Mouse (Mus musculus) midbrain, embryonic 16.5 days (tissue): ENCODE measurements around the gene Calhm2. TPM values are rescaled to one million over a fixed set of nuclear protein-coding genes. Genes with fewer than 3 reads are reported as not detected.
A peak's percentile ranks its signal among the peaks of the same experiment; 100 is the strongest.

Source experiments
- ATAC-seq: fragments of 200-750 bp; cut with Nextera tagmentation; 2 replicates; pipeline ENCODE4 v1.8.0; 2017; ENCODE audit warnings: moderate TSS enrichment
- H3K27ac ChIP-seq: fragments of 300-500 bp; sonication (generic); 2 replicates; pipeline ENCODE4 v1.5.1; 2014; ENCODE audit warnings: mild to moderate bottlenecking, low read length, mixed read lengths
- H3K27me3 ChIP-seq: fragments of 300-500 bp; sonication (generic); 2 replicates; pipeline ENCODE4 v1.6.1; 2014; ENCODE audit warnings: low read depth, low read length, mixed read lengths; ENCODE audit not compliant: control insufficient read depth, insufficient read depth
- H3K36me3 ChIP-seq: fragments of 300-500 bp; sonication (generic); 2 replicates; pipeline ENCODE4 v1.6.1; 2014; ENCODE audit warnings: mild to moderate bottlenecking, low read length, moderate library complexity, mixed read lengths; ENCODE audit not compliant: control insufficient read depth, insufficient read depth
- H3K4me1 ChIP-seq: fragments of 300-500 bp; sonication (generic); 2 replicates; pipeline ENCODE4 v1.6.1; 2014; ENCODE audit warnings: mild to moderate bottlenecking, low read length, mixed read lengths; ENCODE audit not compliant: control insufficient read depth, insufficient read depth
- H3K4me2 ChIP-seq: fragments of 300-500 bp; sonication (generic); 2 replicates; pipeline ENCODE4 v1.6.1; 2014; ENCODE audit warnings: mild to moderate bottlenecking, low read length, mixed read lengths
- H3K4me3 ChIP-seq: fragments of 300-500 bp; sonication (generic); 2 replicates; pipeline ENCODE4 v1.5.1; 2014; ENCODE audit warnings: low read depth, mild to moderate bottlenecking, low read length, moderate library complexity, mixed read lengths
- H3K9ac ChIP-seq: fragments of 300-500 bp; sonication (generic); 2 replicates; pipeline ENCODE4 v1.6.1; 2014; ENCODE audit warnings: low read depth, low read length, mixed read lengths
- H3K9me3 ChIP-seq: fragments of 300-500 bp; sonication (generic); replicated peaks from 2 replicates; pipeline ENCODE4 v1.6.1; 2014; ENCODE audit warnings: mild to moderate bottlenecking, low read length, mixed read lengths; ENCODE audit not compliant: control insufficient read depth, poor library complexity, severe bottlenecking
- whole genome bisulfite sequencing: fragments of 180-500 bp; shearing (Covaris S2); extraction: QIAGEN DNeasy Blood & Tissue Kit; methylation state at CpG from one replicate; pipeline ENCODE4 v1.1.7; 2014; 5-methylcytosine and 5-hydroxymethylcytosine counted together
- polyA plus RNA-seq: library from polyadenylated mRNA; unstranded; fragments of >200 nt; fragmentation: Nextera tagmentation; extraction: Ambion mirVana; gene quantifications from 2 replicates; pipeline ENCODE4 v1.2.1, GENCODE M21; 2015

Calhm2 gene
- polyA plus RNA-seq = 0.89 and 1.1 TPM in 2 replicates

DNA sequence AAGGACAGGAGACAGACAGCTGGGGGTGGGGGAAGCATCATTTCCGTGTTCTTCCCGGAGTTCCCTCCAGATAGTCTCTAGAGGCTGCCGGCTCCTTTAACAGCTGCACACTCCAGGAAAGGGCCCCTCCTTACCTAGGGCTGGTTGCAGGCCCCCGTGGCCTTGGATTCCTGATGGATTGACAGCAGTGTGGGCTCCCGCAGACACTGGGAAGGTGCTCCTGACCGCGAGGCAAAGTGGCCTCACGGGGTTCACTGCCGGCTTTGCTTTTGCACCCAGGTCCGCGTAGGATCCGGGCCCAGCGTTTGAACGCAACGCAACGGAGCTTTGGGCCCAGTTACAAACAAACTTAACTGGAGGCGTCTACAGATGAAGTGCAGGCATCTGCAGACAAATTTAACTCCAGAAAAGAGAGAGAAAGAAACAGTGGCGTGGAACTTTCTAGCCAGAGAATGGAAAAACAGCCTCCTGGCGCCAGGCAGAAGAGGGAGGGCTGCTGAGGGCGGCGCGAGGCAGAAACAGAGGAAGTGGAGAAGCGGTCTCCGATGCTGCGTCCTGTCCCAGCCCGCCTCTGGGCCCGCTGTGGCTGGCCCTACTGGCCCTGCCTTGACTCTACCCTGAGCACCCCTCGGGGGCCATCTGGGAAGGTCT is at the start of gene Calhm2:
TSS of gene Calhm2 (minus strand) at position 524 of the 651 bp plus-strand sequence.
- Histone ChIP-seq H3K4me2 (peak within 1 kb of the TSS; percentile 54), H3K4me3 (peak within 1 kb of the TSS; percentile 25), H3K36me3 (no peaks in the 10 kb centered on the region), H3K27me3 (no peaks in the 10 kb centered on the region; the same call in 1 of the 2 replicates), H3K27ac (no peak within 1 kb of the TSS), H3K9ac (peak within 1 kb of the TSS; percentile 42), H3K9me3 (no peaks in the 10 kb centered on the region), H3K4me1 (peaks cover 6% of the 10 kb centered on the region; the same call in 1 of the 2 replicates)
- WGBS = 8% methylated on average over 26 of the region's 28 CpGs
- ATAC-seq = peak; percentile 64

DNA sequence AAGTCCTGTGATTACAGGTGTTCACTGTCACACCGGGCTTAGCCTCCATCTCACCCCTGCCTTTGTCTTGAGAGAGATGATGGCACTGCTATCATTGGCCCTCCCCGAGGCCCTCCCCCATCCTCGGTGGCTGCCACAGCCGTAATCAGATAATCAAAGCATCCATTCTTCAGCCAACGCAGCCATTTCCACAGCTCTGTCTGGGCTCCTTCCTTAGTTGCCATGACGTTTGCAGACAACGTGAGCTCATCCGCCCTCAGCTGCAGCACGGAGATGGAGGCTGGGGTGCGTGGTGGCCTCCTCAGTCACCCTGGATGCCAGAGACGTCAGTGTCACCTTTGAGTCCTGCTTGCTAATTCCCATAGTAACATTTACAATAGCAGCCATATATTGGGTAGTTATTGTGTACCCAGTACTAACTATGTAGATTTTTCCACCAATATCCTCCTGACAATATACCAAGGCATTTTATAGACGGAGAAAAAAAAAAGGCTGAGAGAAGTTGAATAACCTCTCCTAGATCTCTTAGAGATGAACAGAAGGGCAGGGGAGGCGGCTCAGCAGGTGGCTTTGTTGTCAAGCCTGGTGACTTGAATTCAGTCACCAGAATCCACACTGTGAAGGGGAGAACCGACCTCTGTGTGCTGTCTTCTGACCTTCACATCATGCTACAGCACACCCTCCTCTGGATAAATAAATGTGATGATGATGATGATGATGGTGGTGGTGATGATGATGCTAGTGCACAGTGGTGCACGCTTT is 48.6 kb upstream of the Calhm2 start:
- Histone ChIP-seq H3K36me3 (no peaks in the 10 kb centered on the region), H3K27me3 (no peaks in the 10 kb centered on the region), H3K4me2 (no peak overlapping the region), H3K4me3 (no peak overlapping the region), H3K9me3 (peaks cover 4% of the 10 kb centered on the region; the same call in 1 of the 2 replicates), H3K27ac (no peak overlapping the region), H3K9ac (no peak overlapping the region), H3K4me1 (peaks cover 10% of the 10 kb centered on the region)
- WGBS = 43% methylated on average over 15 of the region's 15 CpGs
- no peak for ATAC-seq

DNA sequence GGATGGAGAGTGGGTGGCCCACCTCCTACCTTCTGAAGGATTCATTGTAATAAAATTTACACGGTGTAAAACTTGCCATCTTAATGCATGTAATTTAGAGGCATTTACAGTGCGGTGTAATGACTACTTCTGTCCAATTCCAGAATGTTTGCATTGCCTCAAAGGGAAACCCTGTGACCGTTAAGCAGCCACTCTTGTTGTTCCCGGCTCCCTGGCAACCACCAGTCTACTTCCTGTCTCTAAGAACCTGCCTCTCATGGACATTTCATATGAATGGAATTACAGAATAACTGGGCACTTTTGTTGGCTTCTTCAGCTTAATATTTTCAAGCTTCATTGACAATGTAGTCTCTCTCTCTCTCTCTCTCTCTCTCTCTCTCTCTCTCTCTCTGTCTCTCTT is 46.6 kb upstream of the Calhm2 start:
- no peak overlapping the region for H3K4me2 ChIP-seq
- no peaks in the 10 kb centered on the region for H3K36me3 ChIP-seq
- no peak overlapping the region for H3K9ac ChIP-seq
- peaks cover 4% of the 10 kb centered on the region; the same call in 1 of the 2 replicates for H3K9me3 ChIP-seq
- H3K4me3 ChIP-seq = no peak overlapping the region
- WGBS = 68% methylated on average over 4 of the region's 4 CpGs
- 0 out of 2 replicates have a peak, but pooled peaks cover 4% of the 10 kb centered on the region for H3K27me3 ChIP-seq
- H3K4me1 ChIP-seq = peaks cover 20% of the 10 kb centered on the region
- no peak overlapping the region for H3K27ac ChIP-seq
- ATAC-seq = no peak

DNA sequence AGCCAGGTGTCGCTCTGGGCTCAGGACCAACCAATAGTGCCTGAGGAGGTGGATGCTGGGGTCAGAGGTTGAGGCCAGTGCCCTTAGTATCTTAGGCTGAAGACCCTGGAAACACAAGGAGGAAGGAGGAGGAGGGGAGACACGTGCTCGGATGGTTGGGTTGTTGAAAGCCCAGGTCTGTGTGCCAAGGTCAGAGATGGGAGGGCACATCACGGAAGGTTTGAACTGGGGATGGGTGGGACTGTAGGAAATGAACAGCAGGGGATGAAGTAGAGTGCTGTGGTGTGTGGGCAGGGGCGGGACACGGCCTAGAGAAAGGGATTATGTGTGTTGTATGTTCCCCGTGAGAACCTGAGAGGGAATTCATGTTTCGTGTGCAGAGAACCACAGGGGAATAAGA is 46.1 kb upstream of the Calhm2 start:
- no peak for ATAC-seq
- H3K27ac ChIP-seq = no peak overlapping the region
- 71% methylated on average over 8 of the region's 8 CpGs for WGBS

DNA sequence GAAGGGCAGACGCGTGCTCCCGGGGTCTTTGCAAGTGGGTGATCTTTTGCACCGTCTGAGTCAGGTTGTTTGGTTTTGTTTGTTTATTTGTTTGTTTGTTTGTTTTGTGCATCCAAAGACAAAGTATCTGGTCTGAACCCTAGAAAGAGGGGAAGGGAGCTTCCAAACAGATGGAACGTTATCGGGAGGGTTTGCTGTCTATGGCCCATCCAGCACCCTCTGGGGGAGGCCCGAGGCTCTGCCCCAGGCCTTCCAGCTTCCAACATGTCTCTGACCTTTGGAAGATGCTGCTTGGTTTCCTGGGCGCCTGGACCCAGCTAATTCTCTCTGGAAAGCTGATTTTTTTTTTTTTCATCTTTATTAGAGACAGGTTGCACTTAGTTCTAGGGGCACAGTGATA is 41.9 kb upstream of the Calhm2 start:
- ATAC-seq = no peak
- peak overlapping the region; percentile 81 for H3K9ac ChIP-seq

More for the DNA sequence above, 46.1 kb upstream of the Calhm2 start:
- H3K9me3 ChIP-seq = peaks cover 4% of the 10 kb centered on the region; the same call in 1 of the 2 replicates
- H3K36me3 ChIP-seq = no peaks in the 10 kb centered on the region
- H3K27me3 ChIP-seq = 0 out of 2 replicates have a peak, but pooled peaks cover 4% of the 10 kb centered on the region
- H3K4me3 ChIP-seq = no peak overlapping the region
- peaks cover 20% of the 10 kb centered on the region for H3K4me1 ChIP-seq
- H3K9ac ChIP-seq = no peak overlapping the region
- no peak overlapping the region for H3K4me2 ChIP-seq

DNA sequence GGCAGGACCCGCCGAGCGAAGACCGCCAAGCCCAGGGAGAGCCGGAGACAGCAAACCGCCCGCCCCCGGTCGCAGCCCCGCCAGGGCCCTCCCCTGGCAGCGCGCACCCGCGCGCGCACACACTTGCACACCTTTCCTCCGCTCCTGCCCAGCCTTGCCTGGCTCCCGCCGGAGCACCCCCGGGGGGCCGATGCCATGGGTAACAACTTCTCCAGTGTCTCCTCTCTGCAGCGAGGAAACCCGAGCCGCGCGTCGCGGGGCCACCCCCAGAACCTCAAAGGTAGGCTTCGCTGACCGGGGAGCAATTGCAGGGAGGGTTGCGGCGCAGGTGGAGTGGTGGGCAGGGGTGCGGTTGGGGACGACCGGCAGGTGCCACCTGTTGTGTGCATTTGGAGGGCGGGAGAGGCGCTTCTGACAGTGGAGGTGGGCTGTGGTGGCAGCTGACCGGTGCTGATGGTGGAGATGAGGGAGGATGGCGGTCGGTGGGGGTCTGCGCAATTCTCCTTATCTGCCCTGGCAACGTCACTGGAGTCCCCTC is 41.2 kb upstream of the Calhm2 start:
- Histone ChIP-seq H3K27me3 (0 out of 2 replicates have a peak, but pooled peaks cover 4% of the 10 kb centered on the region), H3K27ac (peak overlapping the region; percentile 84), H3K9me3 (peaks cover 4% of the 10 kb centered on the region; the same call in 1 of the 2 replicates), H3K36me3 (no peaks in the 10 kb centered on the region), H3K9ac (peak overlapping the region; percentile 81), H3K4me1 (peaks cover 15% of the 10 kb centered on the region), H3K4me3 (peak overlapping the region; percentile 84), H3K4me2 (peak overlapping the region; percentile 85)
- under 1% methylated on average over 38 of the region's 42 CpGs for WGBS
- peak; percentile 61 for ATAC-seq

More for the DNA sequence above, 41.9 kb upstream of the Calhm2 start:
- peak overlapping the region; percentile 84 for H3K4me3 ChIP-seq
- no peaks in the 10 kb centered on the region for H3K36me3 ChIP-seq
- peak overlapping the region; percentile 85 for H3K4me2 ChIP-seq
- no peak overlapping the region for H3K27ac ChIP-seq
- WGBS = 8% methylated on average over 8 of the region's 8 CpGs
- H3K9me3 ChIP-seq = peaks cover 4% of the 10 kb centered on the region; the same call in 1 of the 2 replicates
- H3K4me1 ChIP-seq = peaks cover 15% of the 10 kb centered on the region
- H3K27me3 ChIP-seq = 0 out of 2 replicates have a peak, but pooled peaks cover 4% of the 10 kb centered on the region

DNA sequence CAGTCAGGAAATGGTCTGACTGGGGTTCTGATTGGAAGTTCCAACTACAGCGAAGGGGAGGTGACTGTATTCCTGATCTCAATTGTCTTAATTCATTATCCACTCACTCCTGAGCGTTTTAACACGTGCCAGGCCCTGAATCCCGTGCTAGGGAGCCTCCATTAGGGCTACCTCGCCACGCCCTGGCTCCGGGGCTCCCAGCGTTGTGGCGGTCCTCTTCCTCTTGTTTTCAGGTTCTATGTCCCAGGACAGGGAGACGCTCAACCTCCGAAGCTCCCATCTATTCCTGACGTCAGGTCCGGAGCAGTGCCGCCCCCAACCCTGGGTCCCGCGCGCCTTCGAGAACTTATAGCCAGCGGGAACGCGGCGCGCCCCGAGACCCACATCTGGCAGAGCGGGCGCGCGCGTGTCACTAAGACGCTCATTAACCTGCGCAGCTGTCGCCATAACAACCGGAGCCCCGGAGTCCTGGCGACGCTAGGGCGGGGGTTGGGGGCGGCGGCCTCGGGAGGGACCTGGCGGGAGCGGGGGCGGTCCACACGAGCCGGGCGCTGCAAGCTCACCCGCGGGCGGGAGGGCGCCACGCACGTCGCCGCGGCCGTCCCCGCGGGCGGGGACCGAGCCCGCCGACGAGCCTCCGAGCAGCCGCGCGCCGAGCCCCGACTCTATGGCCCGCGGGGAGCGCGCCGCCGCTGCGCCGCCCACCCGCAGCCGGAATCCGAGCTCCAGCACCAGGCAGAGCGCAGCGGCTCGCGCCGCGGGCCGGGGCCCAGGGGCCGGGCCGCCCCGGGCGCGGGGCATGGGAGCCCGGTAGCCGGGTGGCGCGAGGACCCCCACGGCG is 40.6 kb upstream of the Calhm2 start, which contains the start of gene Neurl1a:
TSS of gene Neurl1a (plus strand) at position 390 of the 841 bp plus-strand sequence.
- peaks cover 4% of the 10 kb centered on the region; the same call in 1 of the 2 replicates for H3K9me3 ChIP-seq
- peak within 1 kb of the TSS; percentile 84 for H3K27ac ChIP-seq
- H3K4me1 ChIP-seq = peaks cover 11% of the 10 kb centered on the region
- ATAC-seq = peak; percentile 79
- H3K9ac ChIP-seq = peak within 1 kb of the TSS; percentile 81
- 0 out of 2 replicates have a peak, but pooled peaks cover 4% of the 10 kb centered on the region for H3K27me3 ChIP-seq
- WGBS = under 1% methylated on average over 64 of the region's 98 CpGs
- no peaks in the 10 kb centered on the region for H3K36me3 ChIP-seq
- H3K4me2 ChIP-seq = peak within 1 kb of the TSS; percentile 85
- peak within 1 kb of the TSS; percentile 84 for H3K4me3 ChIP-seq

DNA sequence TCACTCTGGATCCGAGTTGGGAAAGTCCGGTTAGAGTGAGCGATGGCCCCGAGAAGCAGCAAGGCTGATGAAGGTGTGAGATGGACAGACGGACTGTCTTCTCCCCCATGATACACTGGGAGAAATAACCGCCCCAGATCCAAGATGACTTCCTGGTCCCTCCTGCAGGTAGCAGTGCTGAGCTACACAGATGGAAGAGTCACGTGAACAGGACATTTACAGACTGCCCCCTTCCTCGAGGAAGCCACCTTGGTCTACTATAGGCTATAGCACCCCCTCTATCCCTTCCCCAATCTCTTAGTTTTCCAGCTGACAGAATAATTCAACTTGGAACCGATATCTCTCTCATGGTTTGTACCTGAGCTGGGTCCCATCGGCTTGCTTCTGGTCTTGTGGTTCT is 39.9 kb upstream of the Calhm2 start:
- Histone ChIP-seq H3K4me1 (peaks cover 11% of the 10 kb centered on the region), H3K27me3 (0 out of 2 replicates have a peak, but pooled peaks cover 4% of the 10 kb centered on the region), H3K4me2 (peak overlapping the region; percentile 85), H3K9ac (no peak overlapping the region), H3K4me3 (peak overlapping the region; percentile 84), H3K9me3 (peaks cover 4% of the 10 kb centered on the region; the same call in 1 of the 2 replicates), H3K36me3 (no peaks in the 10 kb centered on the region), H3K27ac (no peak overlapping the region)
- 26% methylated on average over 10 of the region's 10 CpGs for WGBS
- ATAC-seq = peak; percentile 15
